Mouse (Mus musculus) intestine, embryonic 14.5 days (tissue): ENCODE data around the gene Slc8a1. TPM values are rescaled to one million over a fixed set of nuclear protein-coding genes. Genes with fewer than 3 reads are reported as not detected.
A peak's percentile ranks its signal among the peaks of the same experiment; 100 is the strongest.

Experiments used
- ATAC-seq: fragments of 200-750 bp; cut with Nextera tagmentation; replicated peaks from 2 replicates; pipeline ENCODE4 v1.8.0; 2017; ENCODE audit warnings: low read depth, moderate number of reproducible peaks, moderate TSS enrichment, moderate library complexity; ENCODE audit not compliant: low FRiP score, low TSS enrichment
- DNase-seq: peaks from one replicate; pipeline ENCODE4 v3.0.0-alpha.2; 2018; ENCODE audit warnings: low spot score
- H3K27ac ChIP-seq: fragments of 300-500 bp; sonication (generic); 2 replicates; pipeline ENCODE4 v1.5.1; 2014; ENCODE audit warnings: low read depth, mild to moderate bottlenecking, control low read depth
- H3K27me3 ChIP-seq: fragments of 300-500 bp; sonication (generic); replicated peaks from 2 replicates; pipeline ENCODE4 v1.6.1; 2014; ENCODE audit warnings: low read length, control low read depth; ENCODE audit not compliant: control insufficient read depth, insufficient read depth
- H3K36me3 ChIP-seq: fragments of 300-500 bp; sonication (generic); 2 replicates; pipeline ENCODE4 v1.6.1; 2014; ENCODE audit warnings: low read length, control low read depth; ENCODE audit not compliant: control insufficient read depth, insufficient read depth
- H3K4me1 ChIP-seq: fragments of 300-500 bp; sonication (generic); replicated peaks from 2 replicates; pipeline ENCODE4 v1.6.1; 2014; ENCODE audit warnings: low read length, control low read depth, mixed read lengths; ENCODE audit not compliant: control insufficient read depth, insufficient read depth
- H3K4me2 ChIP-seq: fragments of 300-500 bp; sonication (generic); 2 replicates; pipeline ENCODE4 v1.6.1; 2014; ENCODE audit warnings: low read length
- H3K4me3 ChIP-seq: fragments of 300-500 bp; sonication (generic); 2 replicates; pipeline ENCODE4 v1.5.1; 2014; ENCODE audit warnings: low read depth, low read length, control low read depth, mixed read lengths
- H3K9ac ChIP-seq: fragments of 300-500 bp; sonication (generic); 2 replicates; pipeline ENCODE4 v1.6.1; 2014; ENCODE audit warnings: mild to moderate bottlenecking, low read length
- H3K9me3 ChIP-seq: fragments of 300-500 bp; sonication (generic); 2 replicates; pipeline ENCODE4 v1.6.1; 2016; ENCODE audit warnings: low read length, control low read depth; ENCODE audit not compliant: control insufficient read depth
- WGBS: fragments of 180-500 bp; shearing (Covaris S2); extraction: QIAGEN DNeasy Blood & Tissue Kit; methylation state at CpG from one replicate; pipeline ENCODE4 v1.1.7; 2014; 5-methylcytosine and 5-hydroxymethylcytosine counted together
- polyA plus RNA-seq: library from polyadenylated mRNA; unstranded; fragments of >200 nt; fragmentation: Nextera tagmentation; extraction: Ambion mirVana; gene quantifications from 2 replicates; pipeline ENCODE4 v1.2.1, GENCODE M21; 2014

Slc8a1 gene
- polyA plus RNA-seq, 1 experiment from 2014 or later: 9.2 TPM

DNA sequence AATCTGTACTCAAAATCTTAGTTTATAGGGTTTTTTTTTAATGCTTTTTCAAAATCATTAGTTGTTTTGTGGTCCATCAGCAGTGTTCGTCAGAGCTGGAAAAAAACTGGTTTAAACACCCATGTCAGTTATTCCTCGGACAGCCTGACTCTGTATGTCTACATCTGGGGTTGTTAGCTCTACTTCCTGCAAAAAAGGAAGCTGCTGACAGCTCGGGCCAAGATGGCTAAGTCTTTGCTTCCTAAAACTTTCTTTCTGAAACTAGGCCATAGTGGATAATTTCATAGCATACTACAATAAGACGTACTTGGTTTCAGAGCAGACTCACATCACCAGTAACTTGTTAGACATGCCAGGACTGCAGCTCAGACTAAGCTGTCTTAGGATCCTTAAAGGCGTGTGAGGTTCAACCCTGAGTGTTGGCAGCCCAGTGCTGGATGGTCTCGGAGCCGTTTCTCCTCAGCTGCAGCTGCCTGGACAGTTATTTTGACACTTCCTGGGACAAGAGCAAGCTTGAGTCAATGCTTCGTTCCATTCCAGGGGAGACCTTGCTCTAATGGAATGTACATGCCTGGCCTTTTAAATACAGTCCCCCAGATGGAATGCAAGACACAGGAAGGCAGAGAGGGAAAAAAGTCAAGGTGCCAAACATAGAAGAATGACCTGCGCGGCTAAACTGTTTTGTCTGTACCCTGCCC, 158.3 kb downstream of the Slc8a1 start:
- Histone ChIP-seq H3K9ac (no peak overlapping the region), H3K27ac (peak overlapping the region; percentile 59; the same call in 1 of the 2 replicates), H3K9me3 (no peaks in the 10 kb centered on the region), H3K36me3 (no peaks in the 10 kb centered on the region), H3K4me3 (no peak overlapping the region), H3K27me3 (no peaks in the 10 kb centered on the region), H3K4me2 (no peak overlapping the region), H3K4me1 (peaks cover 8% of the 10 kb centered on the region; the same call in 1 of the 2 replicates)
- no peak for ATAC-seq
- WGBS: 50% methylated on average over 10 of the region's 10 CpGs
- no peak for DNase-seq

DNA sequence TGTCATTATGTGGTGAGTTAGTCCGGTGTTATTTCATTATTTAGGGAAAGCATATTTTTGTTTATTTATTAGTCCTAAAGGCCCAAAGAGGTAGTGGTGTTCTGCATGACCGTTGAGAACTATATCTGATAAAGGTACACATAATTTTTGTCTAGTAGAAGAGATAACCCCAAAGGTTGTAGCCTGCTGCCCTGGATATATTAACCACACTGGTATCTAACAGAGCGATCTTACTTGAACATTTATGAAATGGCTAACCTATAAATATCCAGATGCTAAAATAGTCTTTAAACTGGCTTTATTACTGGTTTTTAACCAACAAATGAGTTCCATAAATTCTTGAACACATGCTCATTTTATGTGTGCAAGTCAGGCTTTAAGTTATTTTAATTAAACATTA, 161.3 kb downstream of the Slc8a1 start:
- H3K9me3 ChIP-seq: no peaks in the 10 kb centered on the region
- peaks cover 8% of the 10 kb centered on the region; the same call in 1 of the 2 replicates for H3K4me1 ChIP-seq
- DNase-seq (no peak), ATAC-seq (no peak)
- no peak overlapping the region for H3K9ac ChIP-seq
- H3K36me3 ChIP-seq: no peaks in the 10 kb centered on the region; the same call in 1 of the 2 replicates
- H3K27me3 ChIP-seq: no peaks in the 10 kb centered on the region
- no peak overlapping the region for H3K27ac ChIP-seq
- 90% methylated on average over 3 of the region's 3 CpGs for WGBS
- H3K4me2 ChIP-seq: no peak overlapping the region
- H3K4me3 ChIP-seq: no peak overlapping the region

DNA sequence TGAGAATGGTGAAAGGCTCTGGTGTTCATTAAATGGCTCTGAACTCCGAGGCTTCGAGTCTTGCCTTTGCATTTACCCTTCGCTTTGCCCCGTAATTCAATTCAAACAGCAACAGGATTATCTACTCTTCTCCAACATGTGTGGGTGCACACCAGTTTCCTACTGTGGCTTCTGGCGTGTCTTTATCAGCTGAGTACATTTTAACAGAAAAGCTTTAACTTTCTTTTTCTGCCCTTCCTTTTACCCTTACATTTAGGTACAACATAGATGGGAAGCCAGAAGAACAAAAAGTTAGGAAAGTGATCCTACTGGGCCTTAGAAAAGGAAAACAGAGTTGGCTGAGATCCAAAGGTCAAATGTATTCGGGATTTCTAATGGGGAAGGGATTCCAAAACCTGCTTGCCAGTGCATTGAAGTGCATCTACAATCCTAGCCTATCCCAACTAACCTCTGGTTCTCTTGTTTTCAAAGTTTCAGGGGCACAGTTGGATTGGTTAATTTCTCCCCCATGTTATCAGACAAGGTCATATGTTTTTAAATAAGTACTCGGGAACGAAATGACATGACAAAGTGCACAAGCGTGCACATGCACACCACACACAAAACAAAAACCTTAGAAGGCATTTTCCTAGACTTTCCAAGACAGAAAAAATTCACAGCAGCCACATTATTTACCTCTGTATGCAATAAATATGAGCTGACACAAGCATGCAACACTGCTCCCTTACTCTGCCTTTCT, 172.4 kb downstream of the Slc8a1 start:
- H3K4me2 ChIP-seq: no peak overlapping the region
- ATAC-seq (no peak), DNase-seq (no peak)
- WGBS: 72% methylated on average over 9 of the region's 9 CpGs
- no peaks in the 10 kb centered on the region for H3K27me3 ChIP-seq
- H3K4me1 ChIP-seq: no peaks in the 10 kb centered on the region
- no peak overlapping the region for H3K27ac ChIP-seq
- no peaks in the 10 kb centered on the region for H3K9me3 ChIP-seq
- no peaks in the 10 kb centered on the region for H3K36me3 ChIP-seq
- H3K4me3 ChIP-seq: no peak overlapping the region
- H3K9ac ChIP-seq: no peak overlapping the region

DNA sequence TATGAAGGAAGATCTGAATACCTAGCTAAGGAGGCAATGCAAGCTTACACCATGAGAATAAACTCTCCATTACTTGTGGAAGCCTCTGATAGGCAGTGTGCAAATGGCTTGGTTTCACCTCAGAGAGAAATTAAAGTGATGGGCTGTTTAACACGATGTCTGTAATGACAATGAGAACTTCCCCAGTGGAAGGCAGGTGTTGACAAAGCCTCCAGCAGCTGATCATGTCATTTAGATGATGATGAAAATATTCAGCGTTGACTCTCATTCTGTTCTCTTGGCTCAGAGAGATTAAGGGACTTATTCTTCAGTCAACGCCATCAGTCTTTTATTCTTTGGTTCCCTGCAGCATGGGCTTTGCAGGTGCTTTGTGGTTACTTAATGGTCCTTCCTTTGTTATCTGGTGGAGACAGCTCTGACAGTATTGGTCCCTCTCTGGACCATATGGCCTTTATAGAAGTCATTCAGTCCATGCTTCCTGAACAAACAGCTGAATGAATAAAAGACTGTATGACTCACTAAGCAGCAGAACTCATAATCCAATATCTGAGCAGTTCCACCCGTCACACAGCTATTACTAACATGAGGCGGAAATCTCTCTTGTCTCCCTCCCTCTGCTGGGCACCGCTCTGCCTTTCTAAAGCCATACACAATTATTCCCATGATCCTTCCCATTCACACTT, 184.0 kb downstream of the Slc8a1 start:
- Histone ChIP-seq H3K27ac (no peak overlapping the region), H3K9ac (no peak overlapping the region), H3K9me3 (no peaks in the 10 kb centered on the region), H3K4me3 (no peak overlapping the region), H3K36me3 (no peaks in the 10 kb centered on the region), H3K4me2 (no peak overlapping the region), H3K4me1 (0 out of 2 replicates have a peak, but pooled peaks cover 2% of the 10 kb centered on the region), H3K27me3 (no peaks in the 10 kb centered on the region)
- ATAC-seq (no peak), DNase-seq (no peak)
- WGBS: 68% methylated on average over 6 of the region's 6 CpGs

DNA sequence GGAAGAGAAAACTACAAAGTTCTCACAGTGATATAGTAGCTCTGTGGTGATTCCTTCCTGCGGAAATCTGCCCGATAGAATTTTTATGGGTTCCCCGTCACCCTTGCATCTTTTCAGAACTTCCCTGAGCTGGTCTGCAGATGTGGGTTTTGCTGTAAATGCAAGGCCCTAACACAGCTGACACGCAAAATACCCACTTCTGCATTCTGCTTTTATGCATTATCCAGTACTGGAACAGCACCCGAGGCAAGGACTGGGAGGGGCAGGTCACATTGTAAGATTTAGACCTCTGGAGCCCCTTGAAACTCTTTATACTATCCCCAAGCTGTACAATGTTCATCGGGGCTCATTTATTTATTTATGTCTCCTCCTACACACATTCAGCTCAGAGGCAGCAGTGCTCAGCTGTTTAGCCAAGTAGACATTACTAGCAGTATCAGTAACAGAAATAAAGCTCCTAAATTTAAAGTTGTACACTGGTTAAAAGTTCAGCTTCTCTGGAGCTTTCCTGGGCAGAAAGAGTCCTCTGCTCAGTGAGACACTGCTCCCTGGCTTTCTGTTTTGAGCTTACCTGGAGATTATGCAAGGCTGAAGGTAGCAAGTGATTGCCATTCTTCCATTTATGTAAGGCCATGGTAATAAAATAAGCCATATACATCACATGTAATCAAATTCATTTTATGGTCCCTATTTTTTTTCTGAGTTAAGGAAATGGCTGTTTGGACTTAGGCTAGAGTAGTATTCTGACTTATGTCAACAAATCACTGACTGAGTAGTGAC, 186.1 kb downstream of the Slc8a1 start:
- Histone ChIP-seq H3K36me3 (no peaks in the 10 kb centered on the region), H3K4me3 (no peak overlapping the region), H3K9me3 (no peaks in the 10 kb centered on the region), H3K9ac (no peak overlapping the region), H3K27me3 (no peaks in the 10 kb centered on the region), H3K4me1 (0 out of 2 replicates have a peak, but pooled peaks cover 2% of the 10 kb centered on the region), H3K27ac (no peak overlapping the region), H3K4me2 (no peak overlapping the region)
- DNase-seq (no peak), ATAC-seq (no peak)
- WGBS: 72% methylated on average over 6 of the region's 6 CpGs

DNA sequence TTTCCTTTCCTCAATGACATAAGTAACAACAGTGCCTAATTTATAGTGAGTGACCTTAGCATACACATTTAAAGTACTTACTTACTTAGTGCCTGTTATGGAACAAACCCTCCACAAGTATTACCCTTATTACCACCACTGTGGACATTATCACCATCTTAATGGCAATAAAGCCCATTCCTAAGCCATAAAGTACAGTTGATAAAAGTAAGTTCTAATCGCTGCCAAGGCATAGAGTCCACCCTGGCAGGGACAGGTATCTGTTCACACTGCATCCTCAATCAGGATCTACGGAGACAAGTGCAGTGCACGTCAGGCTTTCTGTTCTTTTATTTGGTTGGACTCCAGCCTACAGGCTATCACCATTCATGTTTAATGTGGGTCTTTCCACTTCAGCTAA, 187.3 kb downstream of the Slc8a1 start:
- ATAC-seq: no peak
- Histone ChIP-seq H3K4me1 (0 out of 2 replicates have a peak, but pooled peaks cover 2% of the 10 kb centered on the region), H3K4me3 (no peak overlapping the region), H3K27ac (no peak overlapping the region), H3K4me2 (no peak overlapping the region), H3K9ac (no peak overlapping the region), H3K9me3 (no peaks in the 10 kb centered on the region), H3K36me3 (no peaks in the 10 kb centered on the region), H3K27me3 (no peaks in the 10 kb centered on the region)
- no peak for DNase-seq
- WGBS: 92% methylated on average over 3 of the region's 3 CpGs

DNA sequence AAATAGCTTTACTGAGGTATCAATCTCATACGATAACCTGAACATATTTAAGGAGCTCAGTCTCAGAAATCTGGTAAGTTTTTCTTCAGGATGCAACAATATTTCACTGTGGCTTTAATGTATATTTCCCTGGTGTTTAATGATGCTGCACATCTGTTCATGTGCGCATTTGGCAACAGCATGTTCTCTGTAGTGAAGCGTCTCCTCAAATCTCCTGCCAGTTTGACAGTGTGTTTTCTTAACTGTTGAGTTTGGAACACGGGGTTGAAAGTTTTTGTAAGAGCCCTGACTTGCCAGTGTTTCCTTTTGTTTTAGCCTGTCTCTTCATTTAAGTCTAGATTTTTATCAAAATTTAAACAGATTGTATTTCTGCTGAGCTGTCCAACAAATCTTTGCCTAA, 190.2 kb downstream of the Slc8a1 start:
- no peak for DNase-seq
- Histone ChIP-seq H3K4me3 (no peak overlapping the region), H3K27me3 (no peaks in the 10 kb centered on the region), H3K4me1 (0 out of 2 replicates have a peak, but pooled peaks cover 2% of the 10 kb centered on the region), H3K9ac (no peak overlapping the region), H3K36me3 (no peaks in the 10 kb centered on the region), H3K27ac (no peak overlapping the region), H3K9me3 (no peaks in the 10 kb centered on the region), H3K4me2 (no peak overlapping the region)
- no peak for ATAC-seq
- 53% methylated on average over 4 of the region's 4 CpGs for WGBS

DNA sequence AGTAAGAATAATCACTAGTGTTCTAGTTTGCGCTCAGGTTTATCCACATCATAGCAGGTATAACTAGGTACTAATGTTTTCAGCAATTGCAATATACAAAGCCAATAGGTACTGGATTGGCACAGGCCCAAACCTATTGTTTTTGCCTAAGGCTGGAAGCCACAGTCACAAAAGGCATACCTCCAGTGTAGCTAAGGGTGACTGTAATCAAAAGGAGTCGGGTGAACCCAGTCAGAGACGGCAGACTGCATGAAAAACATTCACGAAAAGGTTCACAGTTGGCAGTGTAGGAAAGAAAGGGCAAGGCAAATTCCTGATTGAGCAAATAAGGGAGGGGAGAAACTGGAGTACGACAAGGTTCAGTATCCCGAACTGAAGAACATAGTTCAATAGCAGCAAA, 191.7 kb downstream of the Slc8a1 start:
- no peak for DNase-seq
- no peak overlapping the region for H3K4me2 ChIP-seq
- WGBS: 81% methylated on average over 6 of the region's 6 CpGs
- H3K36me3 ChIP-seq: no peaks in the 10 kb centered on the region
- no peaks in the 10 kb centered on the region for H3K4me1 ChIP-seq
- H3K9ac ChIP-seq: no peak overlapping the region
- no peak for ATAC-seq
- H3K9me3 ChIP-seq: no peaks in the 10 kb centered on the region
- H3K27me3 ChIP-seq: no peaks in the 10 kb centered on the region
- H3K4me3 ChIP-seq: no peak overlapping the region
- no peak overlapping the region for H3K27ac ChIP-seq
